Mouse (Mus musculus) bone marrow macrophage, adult 2 months (primary cell): ENCODE measurements around the gene 4933414I15Rik. TPM values are rescaled to one million over a fixed set of nuclear protein-coding genes. Genes with fewer than 3 reads are reported as not detected.

ENCODE experiments used
- H3K27ac ChIP-seq: 2 replicates; pipeline ENCODE4 v1.5.1; 2012; ENCODE audit warnings: low read depth, low read length; ENCODE audit not compliant: insufficient read depth
- H3K4me1 ChIP-seq: 2 replicates; pipeline ENCODE4 v1.6.1; 2012; ENCODE audit warnings: low read length; ENCODE audit not compliant: control insufficient read depth, insufficient read depth
- H3K4me3 ChIP-seq: 2 replicates; pipeline ENCODE4 v1.5.1; 2012; ENCODE audit warnings: mild to moderate bottlenecking, low read length, moderate library complexity; ENCODE audit not compliant: insufficient read depth
- CTCF ChIP-seq: IDR thresholded peaks from 2 replicates; pipeline ENCODE4 v1.5.1; 2012; ENCODE audit warnings: low read depth, mild to moderate bottlenecking, low read length, moderate library complexity
- POLR2A ChIP-seq: IDR thresholded peaks from 2 replicates; pipeline ENCODE4 v1.6.1; 2012; ENCODE audit warnings: mild to moderate bottlenecking, low read depth, low read length, borderline replicate concordance
- polyA plus RNA-seq: library from polyadenylated mRNA; stranded (reverse); fragments of >200 nt; gene quantifications from 2 replicates; pipeline ENCODE4 v1.2.4, GENCODE M21; 2012; ENCODE audit not compliant: missing spikeins, insufficient read depth, insufficient read length

4933414I15Rik gene
- polyA plus RNA-seq, 1 experiment: not detected

GRCm38 (mm10) chr11:50931451-50931866 is 12.1 kb downstream of the 4933414I15Rik start, which contains the start of gene Zfp354b:
Gene Zfp354b (minus strand): TSS chr11:50931633.
- H3K27ac ChIP-seq: no peak within 1 kb of the TSS
- 0 out of 2 replicates have a peak, but pooled peaks cover 3% of the 10 kb centered on the region for H3K4me1 ChIP-seq
- peak within 1 kb of the TSS; percentile 84 for H3K4me3 ChIP-seq
- TF ChIP-seq CTCF: no peak
- no peak for TF ChIP-seq POLR2A

GRCm38 (mm10) chr11:50931021-50931420 is 12.5 kb downstream of the 4933414I15Rik start:
- Histone ChIP-seq H3K4me3 (peak overlapping the region; percentile 84), H3K4me1 (0 out of 2 replicates have a peak, but pooled peaks cover 3% of the 10 kb centered on the region), H3K27ac (no peak overlapping the region)
- TF ChIP-seq CTCF: no peak
- no peak for TF ChIP-seq POLR2A

GRCm38 (mm10) chr11:50930469-50931014 is 13.0 kb downstream of the 4933414I15Rik start:
- no peak overlapping the region for H3K27ac ChIP-seq
- 0 out of 2 replicates have a peak, but pooled peaks cover 3% of the 10 kb centered on the region for H3K4me1 ChIP-seq
- TF ChIP-seq CTCF (no peak), POLR2A (no peak)
- H3K4me3 ChIP-seq: peak overlapping the region; percentile 84

GRCm38 (mm10) chr11:50915671-50916320 is 27.8 kb downstream of the 4933414I15Rik start, which contains the start of gene Zfp2:
Gene Zfp2 (minus strand): TSS chr11:50916165.
- no peaks in the 10 kb centered on the region for H3K4me1 ChIP-seq
- H3K4me3 ChIP-seq: peak within 1 kb of the TSS; percentile 73
- H3K27ac ChIP-seq: no peak within 1 kb of the TSS
- TF ChIP-seq POLR2A (no peak), CTCF (no peak)

DNA sequence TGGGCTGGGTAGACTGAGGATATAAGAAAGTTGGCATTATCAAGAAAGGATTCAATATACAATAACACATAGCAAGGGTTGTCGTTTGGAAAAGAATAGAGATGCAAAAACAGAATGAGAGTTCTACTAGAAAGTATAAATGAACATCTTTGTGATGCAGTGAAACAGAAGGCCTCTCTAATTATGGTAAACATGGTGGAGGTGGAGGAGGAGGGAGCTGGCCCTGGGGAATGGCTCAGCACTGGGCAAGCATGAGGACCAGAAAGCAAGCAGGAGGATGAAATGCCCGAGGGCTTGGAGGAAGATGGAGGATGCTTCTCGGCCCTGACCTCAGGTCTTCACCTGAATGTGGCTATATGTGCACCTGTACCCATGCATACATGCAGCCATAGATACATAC is 29.1 kb downstream of the 4933414I15Rik start:
- Histone ChIP-seq H3K27ac (no peak overlapping the region), H3K4me1 (no peaks in the 10 kb centered on the region), H3K4me3 (no peak overlapping the region)
- TF ChIP-seq CTCF (no peak), POLR2A (no peak)

DNA sequence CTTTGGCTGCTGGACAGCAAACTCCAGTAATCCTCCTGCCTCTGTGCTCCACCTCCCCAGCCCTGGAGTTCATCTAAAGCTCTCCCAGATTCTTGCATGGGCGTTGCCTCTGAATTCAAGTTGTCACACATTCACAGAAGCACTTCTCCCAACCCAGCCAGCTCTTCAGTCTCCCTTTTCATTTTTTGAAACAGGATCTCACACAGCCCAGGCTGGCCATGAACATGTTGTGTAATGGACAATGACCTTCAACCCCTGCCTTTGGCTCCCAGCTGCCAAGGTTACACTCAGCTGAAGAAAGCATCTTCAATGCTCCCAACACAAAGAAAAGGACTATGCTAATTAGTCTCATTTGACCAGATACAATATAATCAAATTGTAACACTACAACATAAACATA is 30.3 kb downstream of the 4933414I15Rik start:
- Histone ChIP-seq H3K27ac (no peak overlapping the region), H3K4me3 (no peak overlapping the region), H3K4me1 (no peaks in the 10 kb centered on the region)
- TF ChIP-seq POLR2A: no peak
- TF ChIP-seq CTCF: no peak

DNA sequence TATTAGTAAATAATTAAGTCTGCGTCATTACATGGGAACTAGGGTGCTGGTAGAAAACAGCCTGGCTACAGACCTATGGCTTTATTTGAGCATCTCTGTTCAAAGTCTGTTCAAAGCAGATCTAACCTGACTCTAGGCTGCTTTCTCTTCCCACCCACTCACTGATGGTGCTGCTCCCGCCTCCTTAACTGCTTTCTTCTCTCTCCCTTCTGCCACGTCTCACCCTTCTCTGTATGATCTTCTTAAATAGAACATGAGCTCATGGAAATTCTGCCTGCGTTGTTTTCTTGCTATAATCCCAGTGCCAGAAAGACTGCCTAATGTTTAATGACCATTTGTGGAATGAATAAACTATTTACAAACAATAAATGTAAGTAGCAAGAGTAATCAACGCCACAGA is 35.4 kb downstream of the 4933414I15Rik start:
- TF ChIP-seq CTCF (no peak), POLR2A (no peak)
- no peak overlapping the region for H3K27ac ChIP-seq
- H3K4me1 ChIP-seq: no peaks in the 10 kb centered on the region
- H3K4me3 ChIP-seq: no peak overlapping the region

- no peak overlapping the region for H3K4me3 ChIP-seq
- H3K27ac ChIP-seq: no peak overlapping the region
- TF ChIP-seq POLR2A: no peak
- no peak for TF ChIP-seq CTCF
- no peaks in the 10 kb centered on the region for H3K4me1 ChIP-seq
These were observed 46.2 kb downstream of the 4933414I15Rik start for GRCm38 (mm10) chr11:50897359-50897758.

DNA sequence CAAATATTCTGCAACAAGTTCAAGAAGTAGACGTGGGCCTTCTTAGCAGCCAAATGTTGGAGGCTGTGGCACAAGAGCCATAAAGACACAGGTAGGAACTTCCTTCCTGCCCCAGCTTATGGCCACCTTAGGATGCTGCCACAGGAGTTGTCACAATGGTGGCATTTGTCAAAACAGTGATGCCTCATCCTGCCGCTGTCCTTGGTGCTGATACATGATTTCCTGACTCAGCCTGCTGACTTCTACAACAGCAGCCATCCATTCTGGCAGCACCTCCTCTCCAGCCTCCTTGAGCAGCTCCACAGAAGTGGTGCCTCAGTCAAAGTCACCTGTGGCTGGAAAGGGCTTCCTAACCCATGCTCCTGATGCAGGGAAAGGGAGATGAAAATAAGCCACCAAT is 51.1 kb downstream of the 4933414I15Rik start:
- H3K27ac ChIP-seq: no peak overlapping the region
- no peaks in the 10 kb centered on the region for H3K4me1 ChIP-seq
- H3K4me3 ChIP-seq: no peak overlapping the region
- TF ChIP-seq CTCF: no peak
- TF ChIP-seq POLR2A: no peak

Other genes starting within 250 kb of the 4933414I15Rik start
- gene Zfp354c, start 116.0 kb downstream of the 4933414I15Rik start, polyA plus RNA-seq: 0.82 and 0.89 TPM in 2 replicates
- not detected in 2 replicates for gene Zfp879, start 102.2 kb downstream of the 4933414I15Rik start, polyA plus RNA-seq
- gene Grm6, start 93.1 kb downstream of the 4933414I15Rik start, polyA plus RNA-seq: not detected in 2 replicates
- gene Zfp454, start 56.1 kb downstream of the 4933414I15Rik start, polyA plus RNA-seq: not detected in 2 replicates
- 0.80 and 2.0 TPM in 2 replicates for gene Zfp2, start 27.6 kb downstream of the 4933414I15Rik start, polyA plus RNA-seq
- gene Zfp354b, start 12.1 kb downstream of the 4933414I15Rik start, polyA plus RNA-seq: not detected in 2 replicates
- not detected in 2 replicates for gene Prop1, start 10.0 kb upstream of the 4933414I15Rik start, polyA plus RNA-seq
- gene Olfr1378, start 22.8 kb upstream of the 4933414I15Rik start, polyA plus RNA-seq: not detected in 2 replicates
- gene Olfr1377, start 38.2 kb upstream of the 4933414I15Rik start, polyA plus RNA-seq: not detected in 2 replicates
- gene Olfr51, start 59.8 kb upstream of the 4933414I15Rik start, polyA plus RNA-seq: not detected in 2 replicates
- gene Olfr54, start 70.5 kb upstream of the 4933414I15Rik start, polyA plus RNA-seq: not detected in 2 replicates
- gene Olfr1375, start 104.3 kb upstream of the 4933414I15Rik start, polyA plus RNA-seq: not detected in 2 replicates
- gene Zfp354a, start 115.5 kb upstream of the 4933414I15Rik start, polyA plus RNA-seq: not detected in 2 replicates